Mouse (Mus musculus) ovary, postnatal 10 days (tissue): ENCODE data around the gene Prdm4.

Source experiments
- DNase-seq: peaks from one replicate; pipeline ENCODE4 v3.0.0; 2022; ENCODE audit warnings: low spot score

Gene Prdm4

GRCm38 (mm10) chr10:85871698-85872478 is 45.1 kb downstream of the Prdm4 start:
- DNase-seq = peak; percentile 91

GRCm38 (mm10) chr10:85846105-85846862 is 70.7 kb downstream of the Prdm4 start:
- no peak for DNase-seq
